Mouse (Mus musculus): Measurements from ENCODE around the gene Rbm20.

DNA sequence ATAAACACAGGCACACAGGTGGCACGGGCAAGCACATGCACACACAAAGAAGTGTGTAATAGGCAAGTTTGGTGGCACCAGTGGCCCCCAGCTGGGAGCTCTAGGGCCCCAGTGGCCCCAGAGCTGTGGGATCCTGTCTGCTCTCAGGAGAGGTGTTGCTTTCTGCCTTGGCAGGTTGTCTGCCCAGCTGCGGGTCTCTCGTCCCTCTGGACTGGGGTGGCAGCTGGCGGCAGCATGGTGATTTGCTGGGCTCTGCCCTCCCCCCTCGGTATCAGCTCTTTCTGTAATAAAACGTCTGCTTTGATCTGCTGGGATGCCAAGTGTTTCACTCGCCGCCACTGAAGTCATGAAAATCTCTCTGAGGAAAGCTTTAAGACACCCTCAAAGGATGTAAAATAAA is 10.4 kb upstream of the Rbm20 start:
- no peak for TF ChIP-seq USF1 (IDR thresholded peaks at IDR 0.05; ENCODE audit: low read depth, low read length)
- TF ChIP-seq ZMIZ1 (IDR thresholded peaks at IDR 0.05; ENCODE audit: low read depth, low read length): no peak
- TF ChIP-seq GATA1 (IDR thresholded peaks at IDR 0.05; ENCODE audit: low read depth, low read length): no peak
- no peak for TF ChIP-seq RAD21 (IDR thresholded peaks at IDR 0.05; ENCODE audit: low read depth, low read length)
- no peak for TF ChIP-seq JUND (IDR thresholded peaks at IDR 0.05; ENCODE audit: low read depth, low read length)
- no peak for TF ChIP-seq USF2 (IDR thresholded peaks at IDR 0.05; ENCODE audit: borderline replicate concordance in 1 of 2, insufficient read depth in 1 of 2, low read depth in 1 of 2, low read length in 2 of 2)
- TF ChIP-seq POLR2A (IDR thresholded peaks at IDR 0.05; ENCODE audit: control insufficient read depth in 1 of 2, insufficient read depth in 1 of 2, low read depth in 1 of 2, low read length in 2 of 2, poor library complexity in 1 of 2): no peak
- no peak for TF ChIP-seq EP300 (IDR thresholded peaks at IDR 0.05; ENCODE audit: low read depth in 1 of 2, low read length in 2 of 2)
- TF ChIP-seq NRF1 (IDR thresholded peaks at IDR 0.05; ENCODE audit: insufficient read depth, low read depth, low read length, poor library complexity, severe bottlenecking): no peak
- no peak for TF ChIP-seq SIN3A (IDR thresholded peaks at IDR 0.05; ENCODE audit: low read length)
- no peak for TF ChIP-seq MAX (IDR thresholded peaks at IDR 0.05; ENCODE audit: low read length)
- no peak for TF ChIP-seq SMC3 (IDR thresholded peaks at IDR 0.05; ENCODE audit: low read depth, low read length)
- no peak for TF ChIP-seq CTCF (IDR thresholded peaks at IDR 0.05 in 2 of 3, conservative IDR thresholded peaks at IDR 0.05 in 1 of 3; ENCODE audit: control insufficient read depth in 1 of 3, insufficient read depth in 1 of 3, low read depth in 2 of 3, low read length in 3 of 3, poor library complexity in 1 of 3, severe bottlenecking in 1 of 3)

Data from MEL (cell line).